Mouse (Mus musculus): Measurements from ENCODE around the gene Pbxip1. TPM values are rescaled to one million over a fixed set of nuclear protein-coding genes. Genes with fewer than 3 reads are reported as not detected.

Gene Pbxip1
- polyA plus RNA-seq, 1 experiment from 2014 or later, result 25.0 TPM

GRCm38 (mm10) chr3:89406887-89407286 is 29.6 kb upstream of the Pbxip1 start:
- Histone ChIP-seq H3K27me3 (replicated peaks; ENCODE audit: control insufficient read depth, insufficient read depth, low read length) (no peaks in the 10 kb centered on the region), H3K4me2 (ENCODE audit: low read length) (no peak overlapping the region), H3K9ac (ENCODE audit: low read depth, low read length) (no peak overlapping the region), H3K36me3 (ENCODE audit: control insufficient read depth, insufficient read depth, low read length) (peaks cover 14% of the 10 kb centered on the region), H3K27ac (ENCODE audit: low read depth, low read length) (no peak overlapping the region), H3K4me3 (ENCODE audit: low read length) (no peak overlapping the region), H3K4me1 (ENCODE audit: control insufficient read depth, insufficient read depth, low read depth, low read length) (peaks cover 7% of the 10 kb centered on the region), H3K9me3 (ENCODE audit: control insufficient read depth, low read length) (no peaks in the 10 kb centered on the region)
- WGBS, result 91% methylated on average over 6 of the region's 6 CpGs
- no peak for ATAC-seq

GRCm38 (mm10) chr3:89408448-89408847 is 28.1 kb upstream of the Pbxip1 start:
- Histone ChIP-seq H3K27ac (ENCODE audit: low read depth, low read length) (no peak overlapping the region), H3K27me3 (replicated peaks; ENCODE audit: control insufficient read depth, insufficient read depth, low read length) (no peaks in the 10 kb centered on the region), H3K9me3 (ENCODE audit: control insufficient read depth, low read length) (no peaks in the 10 kb centered on the region), H3K4me3 (ENCODE audit: low read length) (no peak overlapping the region), H3K36me3 (ENCODE audit: control insufficient read depth, insufficient read depth, low read length) (peaks cover 6% of the 10 kb centered on the region), H3K4me1 (ENCODE audit: control insufficient read depth, insufficient read depth, low read depth, low read length) (peaks cover 7% of the 10 kb centered on the region), H3K9ac (ENCODE audit: low read depth, low read length) (no peak overlapping the region), H3K4me2 (ENCODE audit: low read length) (no peak overlapping the region)
- no peak for ATAC-seq
- 62% methylated on average over 16 of the region's 16 CpGs for WGBS

GRCm38 (mm10) chr3:89409701-89410100 is 26.8 kb upstream of the Pbxip1 start:
- WGBS, result 96% methylated on average over 3 of the region's 3 CpGs
- no peak for ATAC-seq
- peaks cover 8% of the 10 kb centered on the region for H3K36me3 ChIP-seq (ENCODE audit: control insufficient read depth, insufficient read depth, low read length)
- H3K27ac ChIP-seq (ENCODE audit: low read depth, low read length), result no peak overlapping the region
- H3K27me3 ChIP-seq (replicated peaks; ENCODE audit: control insufficient read depth, insufficient read depth, low read length), result no peaks in the 10 kb centered on the region
- H3K9ac ChIP-seq (ENCODE audit: low read depth, low read length), result no peak overlapping the region
- peaks cover 7% of the 10 kb centered on the region for H3K4me1 ChIP-seq (ENCODE audit: control insufficient read depth, insufficient read depth, low read depth, low read length)
- no peak overlapping the region for H3K4me3 ChIP-seq (ENCODE audit: low read length)
- H3K9me3 ChIP-seq (ENCODE audit: control insufficient read depth, low read length), result no peaks in the 10 kb centered on the region
- no peak overlapping the region for H3K4me2 ChIP-seq (ENCODE audit: low read length)

GRCm38 (mm10) chr3:89410864-89411263 is 25.6 kb upstream of the Pbxip1 start:
- Histone ChIP-seq H3K9ac (ENCODE audit: low read depth, low read length) (peak overlapping the region; percentile 68), H3K9me3 (ENCODE audit: control insufficient read depth, low read length) (no peaks in the 10 kb centered on the region), H3K4me1 (ENCODE audit: control insufficient read depth, insufficient read depth, low read depth, low read length) (peaks cover 7% of the 10 kb centered on the region), H3K27ac (ENCODE audit: low read depth, low read length) (peak overlapping the region; percentile 78), H3K4me3 (ENCODE audit: low read length) (peak overlapping the region; percentile 59), H3K27me3 (replicated peaks; ENCODE audit: control insufficient read depth, insufficient read depth, low read length) (no peaks in the 10 kb centered on the region), H3K36me3 (ENCODE audit: control insufficient read depth, insufficient read depth, low read length) (peaks cover 11% of the 10 kb centered on the region), H3K4me2 (ENCODE audit: low read length) (peak overlapping the region; percentile 79)
- no peak for ATAC-seq
- 82% methylated on average over 10 of the region's 10 CpGs for WGBS

GRCm38 (mm10) chr3:89411490-89412393 is 24.8 kb upstream of the Pbxip1 start, which contains the start of gene Flad1:
Flad1 (minus strand) TSS chr3:89411870.
- Histone ChIP-seq H3K9me3 (ENCODE audit: control insufficient read depth, low read length) (no peaks in the 10 kb centered on the region), H3K4me1 (ENCODE audit: control insufficient read depth, insufficient read depth, low read depth, low read length) (peaks cover 9% of the 10 kb centered on the region), H3K27ac (ENCODE audit: low read depth, low read length) (peak within 1 kb of the TSS; percentile 78), H3K27me3 (replicated peaks; ENCODE audit: control insufficient read depth, insufficient read depth, low read length) (no peaks in the 10 kb centered on the region), H3K36me3 (ENCODE audit: control insufficient read depth, insufficient read depth, low read length) (peaks cover 11% of the 10 kb centered on the region), H3K4me3 (ENCODE audit: low read length) (peak within 1 kb of the TSS; percentile 59), H3K4me2 (ENCODE audit: low read length) (peak within 1 kb of the TSS; percentile 79), H3K9ac (ENCODE audit: low read depth, low read length) (peak within 1 kb of the TSS; percentile 68)
- peak; percentile 99 for ATAC-seq
- 3% methylated on average over 28 of the region's 28 CpGs for WGBS

GRCm38 (mm10) chr3:89416158-89416557 is 20.3 kb upstream of the Pbxip1 start:
- Histone ChIP-seq H3K4me2 (ENCODE audit: low read length) (no peak overlapping the region), H3K4me1 (ENCODE audit: control insufficient read depth, insufficient read depth, low read depth, low read length) (peaks cover 26% of the 10 kb centered on the region), H3K27me3 (replicated peaks; ENCODE audit: control insufficient read depth, insufficient read depth, low read length) (no peaks in the 10 kb centered on the region), H3K9ac (ENCODE audit: low read depth, low read length) (no peak overlapping the region), H3K4me3 (ENCODE audit: low read length) (no peak overlapping the region), H3K9me3 (ENCODE audit: control insufficient read depth, low read length) (no peaks in the 10 kb centered on the region), H3K27ac (ENCODE audit: low read depth, low read length) (no peak overlapping the region), H3K36me3 (ENCODE audit: control insufficient read depth, insufficient read depth, low read length) (peaks cover 7% of the 10 kb centered on the region)
- WGBS, result 94% methylated on average over 8 of the region's 8 CpGs
- ATAC-seq, result no peak

- H3K27me3 ChIP-seq (replicated peaks; ENCODE audit: control insufficient read depth, insufficient read depth, low read length), result no peaks in the 10 kb centered on the region
- WGBS, result 33% methylated on average over 2 of the region's 2 CpGs
- peak overlapping the region; percentile 58 for H3K9ac ChIP-seq (ENCODE audit: low read depth, low read length)
- no peak overlapping the region for H3K27ac ChIP-seq (ENCODE audit: low read depth, low read length)
- peaks cover 27% of the 10 kb centered on the region for H3K4me1 ChIP-seq (ENCODE audit: control insufficient read depth, insufficient read depth, low read depth, low read length)
- peak overlapping the region; percentile 99 for H3K4me2 ChIP-seq (ENCODE audit: low read length)
- H3K36me3 ChIP-seq (ENCODE audit: control insufficient read depth, insufficient read depth, low read length), result peaks cover 7% of the 10 kb centered on the region
- H3K4me3 ChIP-seq (ENCODE audit: low read length), result peak overlapping the region; percentile 63
- no peaks in the 10 kb centered on the region for H3K9me3 ChIP-seq (ENCODE audit: control insufficient read depth, low read length)
- ATAC-seq, result no peak
These were observed 19.4 kb upstream of the Pbxip1 start for GRCm38 (mm10) chr3:89417131-89417530.

- under 1% methylated on average over 20 of the region's 20 CpGs for WGBS
- Histone ChIP-seq H3K4me3 (ENCODE audit: low read length) (peak overlapping the region; percentile 63), H3K4me1 (ENCODE audit: control insufficient read depth, insufficient read depth, low read depth, low read length) (peaks cover 27% of the 10 kb centered on the region), H3K36me3 (ENCODE audit: control insufficient read depth, insufficient read depth, low read length) (peaks cover 7% of the 10 kb centered on the region), H3K27me3 (replicated peaks; ENCODE audit: control insufficient read depth, insufficient read depth, low read length) (no peaks in the 10 kb centered on the region), H3K4me2 (ENCODE audit: low read length) (peak overlapping the region; percentile 99), H3K9me3 (ENCODE audit: control insufficient read depth, low read length) (no peaks in the 10 kb centered on the region), H3K9ac (ENCODE audit: low read depth, low read length) (peak overlapping the region; percentile 58), H3K27ac (ENCODE audit: low read depth, low read length) (peak overlapping the region; percentile 91)
- ATAC-seq, result peak; percentile 60
These were observed 18.7 kb upstream of the Pbxip1 start for GRCm38 (mm10) chr3:89417840-89418169.

- H3K27me3 ChIP-seq (replicated peaks; ENCODE audit: control insufficient read depth, insufficient read depth, low read length), result no peaks in the 10 kb centered on the region
- no peaks in the 10 kb centered on the region for H3K9me3 ChIP-seq (ENCODE audit: control insufficient read depth, low read length)
- H3K9ac ChIP-seq (ENCODE audit: low read depth, low read length), result peak within 1 kb of the TSS; percentile 77
- under 1% methylated on average over 39 of the region's 39 CpGs for WGBS
- H3K4me1 ChIP-seq (ENCODE audit: control insufficient read depth, insufficient read depth, low read depth, low read length), result peaks cover 27% of the 10 kb centered on the region
- peak; percentile 97 for ATAC-seq
- peak within 1 kb of the TSS; percentile 99 for H3K4me2 ChIP-seq (ENCODE audit: low read length)
- peak within 1 kb of the TSS; percentile 63 for H3K4me3 ChIP-seq (ENCODE audit: low read length)
- H3K36me3 ChIP-seq (ENCODE audit: control insufficient read depth, insufficient read depth, low read length), result peaks cover 7% of the 10 kb centered on the region
- H3K27ac ChIP-seq (ENCODE audit: low read depth, low read length), result peak within 1 kb of the TSS; percentile 91
These were observed 18.2 kb upstream of the Pbxip1 start, which contains the start of the genes Cks1b and Shc1 for GRCm38 (mm10) chr3:89418170-89418860. Cks1b (minus strand) TSS chr3:89418383. Shc1 (plus strand) TSS chr3:89418443.
